Mouse (Mus musculus) brain, embryonic 18.5 days (tissue): ENCODE measurements around the gene Pcyt1a.

Experiments
- DNase-seq: peaks from one replicate; pipeline ENCODE4 v3.0.0-alpha.2; 2012; ENCODE audit warnings: low read depth, low spot score

Gene Pcyt1a

GRCm38 (mm10) chr16:32509066-32509942, 78.6 kb downstream of the Pcyt1a start:
- no peak for DNase-seq

DNA sequence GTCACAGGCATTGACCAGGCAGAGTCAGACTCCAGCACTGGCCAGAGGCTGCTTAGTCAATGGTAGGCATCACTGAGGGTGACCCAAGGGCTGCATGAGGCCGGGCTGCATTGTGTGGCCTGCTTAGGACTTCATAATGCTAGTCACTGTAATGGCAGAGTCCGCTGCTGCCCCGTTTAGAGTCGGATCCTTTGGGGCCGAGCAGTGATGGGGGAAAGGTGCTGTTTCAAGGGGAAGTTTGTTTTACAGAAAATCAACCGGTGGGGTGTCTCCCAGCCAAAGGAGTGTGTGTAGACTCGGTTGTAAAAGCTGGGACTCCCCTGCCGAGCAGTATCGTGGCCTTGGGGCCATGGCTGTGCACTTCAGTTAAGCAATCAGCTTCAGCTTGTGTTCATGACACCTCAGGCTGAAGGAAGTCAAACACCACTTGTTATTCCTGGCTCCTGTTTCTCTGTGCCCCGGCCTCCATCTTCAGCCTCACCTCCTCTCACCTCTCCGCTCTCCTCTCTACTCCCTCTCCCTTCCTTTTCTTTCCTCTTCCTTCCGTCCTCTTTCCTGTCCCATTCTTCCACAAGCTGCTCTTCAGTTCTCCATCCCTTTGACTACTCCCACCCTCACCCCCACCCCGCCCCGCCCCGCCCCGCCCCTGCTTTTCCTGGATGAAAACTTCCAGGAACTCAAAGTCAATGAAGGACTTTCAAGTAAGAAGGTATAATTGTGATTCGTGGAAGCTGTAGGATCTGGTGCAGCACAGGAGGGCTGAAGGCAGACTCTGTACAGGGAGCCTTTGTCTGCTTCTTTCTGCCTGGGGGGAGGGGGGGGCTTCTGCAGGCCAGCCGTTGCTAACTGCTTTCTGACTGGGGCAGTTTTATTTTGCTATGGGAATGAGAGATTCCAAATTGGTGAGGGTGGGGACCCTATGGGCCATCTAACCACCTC, 79.9 kb downstream of the Pcyt1a start:
- no peak for DNase-seq

GRCm38 (mm10) chr16:32511338-32511734, 80.6 kb downstream of the Pcyt1a start:
- no peak for DNase-seq

GRCm38 (mm10) chr16:32511827-32512490, 81.2 kb downstream of the Pcyt1a start:
- no peak for DNase-seq

DNA sequence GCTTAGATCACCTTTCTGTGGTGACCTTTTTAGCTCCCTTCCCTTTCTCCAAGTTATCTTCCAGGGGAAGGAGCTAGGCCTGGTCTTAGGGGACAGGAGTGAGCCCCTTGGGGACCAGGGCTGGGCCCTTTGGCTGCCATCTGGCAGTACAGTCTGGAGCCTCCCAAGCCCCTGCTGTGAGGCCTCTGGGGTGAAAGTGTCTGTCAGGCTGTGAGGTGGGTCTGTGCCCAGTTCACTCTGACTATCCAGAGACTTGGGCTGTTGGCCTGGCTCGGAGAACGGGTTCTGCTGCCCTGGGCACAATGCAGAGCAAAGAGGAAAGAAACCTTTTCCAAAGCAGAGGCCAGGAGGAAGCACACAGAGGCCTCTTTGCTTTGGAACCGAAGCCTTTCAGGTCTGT, 82.2 kb downstream of the Pcyt1a start:
- no peak for DNase-seq

DNA sequence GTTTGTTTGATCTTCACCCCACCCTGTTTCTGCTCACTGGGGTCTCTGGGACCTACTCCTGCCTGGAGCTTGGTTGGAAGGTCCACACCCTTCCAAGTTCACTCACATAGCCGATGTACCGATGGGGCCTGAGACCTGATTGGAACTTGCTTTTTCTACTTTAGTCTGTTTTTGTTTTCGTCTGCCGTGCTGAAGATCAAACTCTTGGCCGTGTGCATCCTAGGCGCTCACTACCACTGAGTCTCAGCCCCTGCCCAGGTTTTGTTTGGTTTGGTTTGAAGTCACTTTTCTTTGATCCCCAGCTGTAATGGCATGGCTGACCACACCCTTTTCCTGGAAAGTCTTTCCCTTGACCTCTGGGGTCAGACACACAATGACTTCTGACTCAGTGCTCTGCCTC, 82.7 kb downstream of the Pcyt1a start:
- DNase-seq: no peak

DNA sequence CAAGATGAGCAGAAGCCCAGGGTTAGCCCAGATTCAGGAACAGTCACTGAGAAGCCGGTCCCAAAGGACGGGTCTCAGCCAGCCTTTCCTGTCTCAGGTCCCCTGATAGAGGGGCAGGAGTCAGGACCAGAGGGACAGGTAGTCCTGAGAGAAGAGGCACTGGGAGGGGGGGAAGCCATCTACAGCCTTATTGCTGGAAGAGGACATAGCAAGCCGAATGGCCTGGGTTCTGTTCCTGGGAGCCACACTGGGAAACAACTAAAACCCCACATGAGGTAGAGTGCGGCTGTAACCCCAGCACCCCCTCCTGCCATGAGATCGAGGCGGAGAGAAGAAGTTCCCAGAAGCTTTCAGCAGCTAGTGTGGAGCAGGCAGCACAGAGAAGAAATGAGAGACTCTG, 83.2 kb downstream of the Pcyt1a start:
- no peak for DNase-seq

GRCm38 (mm10) chr16:32516006-32516962, 85.6 kb downstream of the Pcyt1a start:
- peak; percentile 61 for DNase-seq

DNA sequence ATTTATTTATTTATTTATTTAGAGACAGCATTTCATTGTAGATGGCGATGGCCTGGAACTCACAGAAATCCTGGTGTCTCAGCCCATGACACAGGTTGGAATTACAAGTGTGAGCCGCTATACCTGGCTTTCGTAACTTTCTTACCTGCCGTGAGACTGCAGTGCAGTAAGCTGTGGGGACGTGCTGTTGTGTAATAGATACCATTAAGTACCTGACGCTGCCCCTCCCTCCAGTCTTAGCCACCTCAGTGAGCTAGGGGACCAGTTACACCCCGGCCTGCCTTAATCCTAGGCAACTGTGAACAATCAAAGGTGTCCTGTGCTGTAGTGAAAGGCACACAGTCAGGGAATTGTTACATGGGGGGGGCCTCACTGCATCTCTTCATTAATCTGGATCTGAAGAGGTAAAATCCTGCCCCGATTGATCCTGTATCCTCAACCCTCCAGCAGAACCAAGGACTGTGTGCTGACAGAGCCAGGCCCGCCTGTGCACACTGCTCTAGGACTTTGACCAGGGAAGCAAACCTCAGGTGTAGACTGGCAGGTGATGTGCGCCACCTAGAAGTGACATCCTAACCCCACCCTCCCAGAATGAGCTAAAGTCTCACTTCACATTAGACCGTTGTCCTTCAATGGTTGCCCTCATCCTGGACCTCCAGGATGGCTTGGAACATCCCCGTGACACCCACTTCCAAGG, 87.2 kb downstream of the Pcyt1a start:
- no peak for DNase-seq

DNA sequence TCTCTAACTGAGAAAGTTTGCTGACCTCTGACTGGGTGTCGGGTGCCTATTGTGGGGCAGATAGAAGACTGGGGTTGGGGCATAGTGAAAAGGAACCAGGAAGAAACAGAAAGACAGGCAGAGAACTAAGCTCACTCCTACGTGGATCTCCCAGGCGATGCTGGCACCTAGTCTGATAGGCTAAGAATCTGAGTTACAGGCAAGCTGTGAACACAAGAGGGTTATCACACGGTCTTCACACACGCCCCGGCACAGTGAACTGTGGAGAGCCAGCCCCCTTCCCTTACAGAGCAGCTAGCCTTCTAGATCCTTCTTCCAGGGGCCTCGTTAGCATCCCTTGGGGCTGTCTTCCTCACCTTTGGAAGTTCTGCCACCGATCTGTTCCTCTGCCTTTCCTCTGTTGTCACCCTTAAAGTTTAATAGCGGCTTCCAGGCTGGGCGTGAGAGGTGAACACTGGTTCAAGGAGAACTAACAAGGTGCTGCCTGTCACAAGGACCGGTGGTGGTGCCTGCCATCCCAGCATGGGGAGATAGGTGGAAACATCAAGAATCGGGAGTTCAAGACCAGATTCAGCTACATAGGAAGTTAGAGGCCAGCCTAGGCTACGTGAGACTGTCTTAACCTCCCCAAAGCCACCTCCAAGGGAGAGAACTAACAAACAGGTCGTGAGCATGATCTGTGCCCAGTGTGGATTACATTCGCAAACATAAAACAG, 89.1 kb downstream of the Pcyt1a start:
- DNase-seq: no peak

GRCm38 (mm10) chr16:32520372-32520748, 89.6 kb downstream of the Pcyt1a start:
- DNase-seq: no peak

- DNase-seq: no peak
Observed at GRCm38 (mm10) chr16:32522578-32523194, 92.0 kb downstream of the Pcyt1a start.

GRCm38 (mm10) chr16:32523462-32524243, 92.9 kb downstream of the Pcyt1a start:
- no peak for DNase-seq

GRCm38 (mm10) chr16:32524244-32524615, 93.5 kb downstream of the Pcyt1a start:
- no peak for DNase-seq
